Mouse (Mus musculus): ENCODE measurements at regions not wholly inside any gene's neighbourhood (a gene's known extent, or its start where the extent isn't known, plus 50 kb on each side); places are given as distances from the start of the nearest gene placed in this dataset.
A peak's percentile ranks its signal among the peaks of the same experiment; 100 is the strongest.

DNA sequence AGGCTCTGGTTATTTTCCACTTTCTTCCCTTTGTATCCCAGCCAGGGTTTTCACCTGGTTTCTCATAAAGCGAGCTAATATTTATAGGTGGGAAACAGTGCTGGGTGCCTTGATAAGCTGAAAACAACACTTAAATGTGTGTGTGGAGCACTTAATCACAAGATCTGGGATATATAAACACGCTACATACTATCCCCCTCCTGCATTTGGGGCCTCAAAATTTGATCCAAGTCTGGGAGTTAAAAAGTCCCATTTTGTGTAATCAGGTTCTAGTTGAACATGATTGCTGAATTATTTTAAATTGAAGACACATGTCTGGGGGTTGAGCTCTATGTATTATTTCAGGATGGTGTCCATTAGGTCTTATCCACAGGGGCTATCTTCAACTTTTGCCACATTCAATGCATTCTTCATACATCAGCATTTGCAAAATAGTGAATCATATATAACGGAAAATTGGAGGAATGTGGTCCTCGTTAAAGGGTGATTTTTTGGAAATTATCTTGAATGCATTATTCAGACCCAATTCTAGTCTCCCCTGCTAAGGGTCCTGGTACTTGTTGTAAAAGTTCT, 303.2 kb upstream of the Npvf start:
- TF ChIP-seq POLR2A (IDR thresholded peaks at IDR 0.05; ENCODE audit: borderline replicate concordance, extremely low read depth, insufficient read depth, insufficient read length), result no peak
- no peaks in the 10 kb centered on the region for H3K27me3 ChIP-seq (ENCODE audit: control insufficient read depth, insufficient read depth, low read length)
- peak overlapping the region; percentile 33; the same call in 1 of the 2 replicates for H3K27ac ChIP-seq (replicated peaks; ENCODE audit: low read depth, low read length)
- DNase-seq (ENCODE audit: low spot score), result peak; percentile 50
- 56% methylated on average over 4 of the region's 4 CpGs for WGBS
- no peaks in the 10 kb centered on the region for H3K9me3 ChIP-seq (ENCODE audit: control insufficient read depth, low read length)
- H3K4me1 ChIP-seq (ENCODE audit: control insufficient read depth, insufficient read depth, low read length), result 0 out of 2 replicates have a peak, but pooled peaks cover 6% of the 10 kb centered on the region
- no peaks in the 10 kb centered on the region for H3K36me3 ChIP-seq (ENCODE audit: control insufficient read depth, insufficient read depth, low read length)
- H3K4me2 ChIP-seq (replicated peaks; ENCODE audit: low read depth, low read length, severe bottlenecking), result no peak overlapping the region
- no peak overlapping the region for H3K9ac ChIP-seq (ENCODE audit: low read depth, low read length, severe bottlenecking)
- ATAC-seq (ENCODE audit: low FRiP score, low read depth), result peak; percentile 65
- no peak overlapping the region for H3K4me3 ChIP-seq (replicated peaks; ENCODE audit: low read length)

DNA sequence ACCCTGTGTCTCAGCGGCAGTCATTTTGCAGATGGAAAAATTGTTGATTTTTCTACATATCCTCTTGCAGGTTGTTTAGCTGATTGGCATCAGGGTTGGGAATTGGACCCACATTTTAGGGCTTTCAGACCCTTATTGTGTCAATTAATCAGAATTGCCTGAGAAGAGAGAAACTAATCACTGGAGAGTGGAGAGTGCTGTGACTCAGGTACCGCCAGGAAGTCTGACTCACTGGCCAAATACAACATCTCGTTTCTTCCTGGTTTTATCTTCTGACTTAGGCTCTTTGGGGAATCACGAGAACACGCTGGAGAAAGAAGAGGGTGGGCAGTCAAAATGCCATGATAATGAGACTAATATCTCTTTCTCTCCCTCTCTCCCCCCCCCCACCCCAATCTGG, 306.1 kb upstream of the Npvf start:
- ATAC-seq (ENCODE audit: low FRiP score, low read depth) (no peak), DNase-seq (ENCODE audit: low spot score) (no peak)
- no peak overlapping the region for H3K9ac ChIP-seq (ENCODE audit: low read depth, low read length, severe bottlenecking)
- H3K27me3 ChIP-seq (ENCODE audit: control insufficient read depth, insufficient read depth, low read length), result no peaks in the 10 kb centered on the region
- H3K36me3 ChIP-seq (ENCODE audit: control insufficient read depth, insufficient read depth, low read length), result no peaks in the 10 kb centered on the region
- no peak overlapping the region for H3K4me3 ChIP-seq (replicated peaks; ENCODE audit: low read length)
- no peak overlapping the region for H3K4me2 ChIP-seq (replicated peaks; ENCODE audit: low read depth, low read length, severe bottlenecking)
- H3K27ac ChIP-seq (replicated peaks; ENCODE audit: low read depth, low read length), result no peak overlapping the region
- WGBS, result 72% methylated on average over 5 of the region's 5 CpGs
- TF ChIP-seq POLR2A (IDR thresholded peaks at IDR 0.05; ENCODE audit: borderline replicate concordance, extremely low read depth, insufficient read depth, insufficient read length), result no peak
- H3K9me3 ChIP-seq (ENCODE audit: control insufficient read depth, low read length), result no peaks in the 10 kb centered on the region
- 0 out of 2 replicates have a peak, but pooled peaks cover 6% of the 10 kb centered on the region for H3K4me1 ChIP-seq (ENCODE audit: control insufficient read depth, insufficient read depth, low read length)

GRCm38 (mm10) chr6:50961592-50961991, 307.4 kb upstream of the Npvf start:
- Histone ChIP-seq H3K4me2 (replicated peaks; ENCODE audit: low read depth, low read length, severe bottlenecking) (no peak overlapping the region), H3K9ac (ENCODE audit: low read depth, low read length, severe bottlenecking) (no peak overlapping the region), H3K27me3 (ENCODE audit: control insufficient read depth, insufficient read depth, low read length) (no peaks in the 10 kb centered on the region), H3K9me3 (ENCODE audit: control insufficient read depth, low read length) (no peaks in the 10 kb centered on the region), H3K27ac (replicated peaks; ENCODE audit: low read depth, low read length) (no peak overlapping the region), H3K36me3 (ENCODE audit: control insufficient read depth, insufficient read depth, low read length) (no peaks in the 10 kb centered on the region), H3K4me1 (ENCODE audit: control insufficient read depth, insufficient read depth, low read length) (0 out of 2 replicates have a peak, but pooled peaks cover 6% of the 10 kb centered on the region), H3K4me3 (replicated peaks; ENCODE audit: low read length) (no peak overlapping the region)
- WGBS, result 75% methylated on average over 6 of the region's 6 CpGs
- DNase-seq (ENCODE audit: low spot score) (no peak), ATAC-seq (ENCODE audit: low FRiP score, low read depth) (no peak)
- no peak for TF ChIP-seq POLR2A (IDR thresholded peaks at IDR 0.05; ENCODE audit: borderline replicate concordance, extremely low read depth, insufficient read depth, insufficient read length)

GRCm38 (mm10) chr6:50968546-50968945, 314.3 kb upstream of the Npvf start:
- Histone ChIP-seq H3K4me2 (replicated peaks; ENCODE audit: low read depth, low read length, severe bottlenecking) (no peak overlapping the region), H3K9me3 (ENCODE audit: control insufficient read depth, low read length) (no peaks in the 10 kb centered on the region), H3K4me1 (ENCODE audit: control insufficient read depth, insufficient read depth, low read length) (peaks cover 27% of the 10 kb centered on the region), H3K9ac (ENCODE audit: low read depth, low read length, severe bottlenecking) (no peak overlapping the region), H3K4me3 (replicated peaks; ENCODE audit: low read length) (no peak overlapping the region), H3K27me3 (ENCODE audit: control insufficient read depth, insufficient read depth, low read length) (no peaks in the 10 kb centered on the region), H3K36me3 (ENCODE audit: control insufficient read depth, insufficient read depth, low read length) (no peaks in the 10 kb centered on the region), H3K27ac (replicated peaks; ENCODE audit: low read depth, low read length) (no peak overlapping the region)
- no peak for ATAC-seq (ENCODE audit: low FRiP score, low read depth)
- TF ChIP-seq POLR2A (IDR thresholded peaks at IDR 0.05; ENCODE audit: borderline replicate concordance, extremely low read depth, insufficient read depth, insufficient read length), result no peak
- DNase-seq (ENCODE audit: low spot score), result no peak
- 83% methylated on average over 5 of the region's 5 CpGs for WGBS

- 22% methylated on average over 6 of the region's 6 CpGs for WGBS
- peak; percentile 53 for ATAC-seq (ENCODE audit: low FRiP score, low read depth)
- DNase-seq (ENCODE audit: low spot score), result peak; percentile 62
- no peak for TF ChIP-seq POLR2A (IDR thresholded peaks at IDR 0.05; ENCODE audit: borderline replicate concordance, extremely low read depth, insufficient read depth, insufficient read length)
- peaks cover 27% of the 10 kb centered on the region for H3K4me1 ChIP-seq (ENCODE audit: control insufficient read depth, insufficient read depth, low read length)
- H3K36me3 ChIP-seq (ENCODE audit: control insufficient read depth, insufficient read depth, low read length), result no peaks in the 10 kb centered on the region
- H3K9ac ChIP-seq (ENCODE audit: low read depth, low read length, severe bottlenecking), result no peak overlapping the region
- no peaks in the 10 kb centered on the region for H3K9me3 ChIP-seq (ENCODE audit: control insufficient read depth, low read length)
- H3K27ac ChIP-seq (replicated peaks; ENCODE audit: low read depth, low read length), result no peak overlapping the region
- no peaks in the 10 kb centered on the region for H3K27me3 ChIP-seq (ENCODE audit: control insufficient read depth, insufficient read depth, low read length)
- no peak overlapping the region for H3K4me2 ChIP-seq (replicated peaks; ENCODE audit: low read depth, low read length, severe bottlenecking)
- no peak overlapping the region for H3K4me3 ChIP-seq (replicated peaks; ENCODE audit: low read length)
Observed at GRCm38 (mm10) chr6:50969341-50969740, 315.1 kb upstream of the Npvf start.

Measured in limb, embryonic 14.5 days (tissue).